Mouse (Mus musculus) C2C12 (cell line): ENCODE measurements at regions not wholly inside any gene's neighbourhood (a gene's known extent, or its start where the extent isn't known, plus 50 kb on each side); places are given as distances from the start of the nearest gene placed in this dataset.
A peak's percentile ranks its signal among the peaks of the same experiment; 100 is the strongest.

Experiments used
- H3K27me3 ChIP-seq: one replicate; pipeline ENCODE4 v1.6.1; 2011; ENCODE audit not compliant: control insufficient read depth, insufficient read depth, insufficient read length
- H3K36me3 ChIP-seq: one replicate; pipeline ENCODE4 v1.6.1; 2011; ENCODE audit not compliant: control insufficient read depth, insufficient read depth
- H3K4me3 ChIP-seq: one replicate; pipeline ENCODE4 v1.5.1; 2011; ENCODE audit warnings: mild to moderate bottlenecking, control low read depth; ENCODE audit not compliant: poor library complexity, insufficient read depth, severe bottlenecking
- H3K79me2 ChIP-seq: one replicate; pipeline ENCODE4 v1.6.1; 2011; ENCODE audit not compliant: control insufficient read depth, insufficient read depth
- H3K79me3 ChIP-seq: one replicate; pipeline ENCODE4 v1.6.1; 2011; ENCODE audit warnings: low read depth, control low read depth
- H3ac ChIP-seq: one replicate; pipeline ENCODE3; 2011; ENCODE audit warnings: low read depth; ENCODE audit not compliant: control insufficient read depth, insufficient read length
- CEBPB ChIP-seq: IDR thresholded peaks from one replicate; pipeline ENCODE4 v1.6.1; 2011; ENCODE audit warnings: low read depth, mild to moderate bottlenecking, control low read depth, moderate library complexity
- CTCF ChIP-seq: IDR thresholded peaks from one replicate; pipeline ENCODE4 v1.5.1; 2011; ENCODE audit not compliant: control insufficient read depth, insufficient read depth, insufficient read length
- FOSL1 ChIP-seq: IDR thresholded peaks from one replicate; pipeline ENCODE4 v1.8.0; 2011; ENCODE audit warnings: mild to moderate bottlenecking, low read length; ENCODE audit not compliant: poor library complexity, insufficient read depth, severe bottlenecking
- MAX ChIP-seq: IDR thresholded peaks from one replicate; pipeline ENCODE4 v1.6.1; 2011; ENCODE audit warnings: mild to moderate bottlenecking, control low read depth
- MYOD1 ChIP-seq: IDR thresholded peaks from one replicate; pipeline ENCODE4 v1.6.1; 2011; ENCODE audit warnings: low read depth; ENCODE audit not compliant: control insufficient read depth, insufficient read length
- MYOG ChIP-seq: IDR thresholded peaks from one replicate; pipeline ENCODE4 v1.6.1; 2011; ENCODE audit not compliant: control insufficient read depth, insufficient read length; ENCODE audit errors: extremely low read depth
- USF1 ChIP-seq: IDR thresholded peaks from one replicate; pipeline ENCODE4 v1.6.1; 2011; ENCODE audit warnings: low read depth, mild to moderate bottlenecking, control low read depth, moderate library complexity

DNA sequence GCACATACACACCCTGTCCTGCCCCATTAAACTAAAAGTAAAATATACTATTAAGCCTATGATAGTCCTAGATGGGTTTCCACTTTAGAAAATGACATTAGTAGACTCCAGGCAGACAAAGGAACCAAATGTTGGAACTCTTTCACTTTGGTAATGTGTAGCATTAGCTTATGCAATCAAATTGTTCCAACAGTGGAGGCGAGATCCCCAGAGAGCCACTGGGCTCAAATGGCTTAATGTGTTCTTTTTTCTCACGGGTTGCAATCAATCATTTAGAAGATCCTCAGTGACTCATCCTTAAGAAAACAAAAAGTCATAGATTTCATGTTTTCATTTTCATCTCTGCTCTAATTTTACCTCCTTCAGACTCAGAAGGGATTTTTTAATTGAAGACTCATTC lies 102.0 kb upstream of the Ednra start:
- H3K27me3 ChIP-seq: no peaks in the 10 kb centered on the region
- no peaks in the 10 kb centered on the region for H3K79me3 ChIP-seq
- no peak overlapping the region for H3K4me3 ChIP-seq
- H3K79me2 ChIP-seq: no peaks in the 10 kb centered on the region
- no peaks in the 10 kb centered on the region for H3K36me3 ChIP-seq
- H3ac ChIP-seq: no peak overlapping the region
- TF ChIP-seq MYOD1: peak; percentile 14
- TF ChIP-seq CEBPB: peak; percentile 36
- TF ChIP-seq MAX: no peak

DNA sequence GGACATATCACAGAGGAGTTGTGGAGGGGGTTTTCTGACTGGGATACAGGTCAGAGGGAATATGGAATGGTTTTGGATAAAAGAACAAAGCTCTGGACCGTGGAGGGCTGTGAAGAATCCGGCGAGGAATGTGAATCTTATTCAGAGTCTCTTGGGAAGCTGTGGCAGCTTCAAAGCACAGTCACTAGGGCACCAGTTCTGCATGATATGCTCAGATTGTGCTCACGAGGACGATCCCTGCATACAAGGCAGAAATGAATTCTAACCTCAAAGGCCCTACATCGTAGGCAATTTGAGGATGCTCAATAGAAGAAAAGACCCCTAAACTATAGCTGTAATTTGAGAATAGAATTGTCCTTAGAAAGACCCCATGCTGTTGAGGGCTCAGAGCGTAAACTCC lies 103.8 kb upstream of the Ednra start:
- no peaks in the 10 kb centered on the region for H3K36me3 ChIP-seq
- H3ac ChIP-seq: no peak overlapping the region
- no peak overlapping the region for H3K4me3 ChIP-seq
- H3K79me2 ChIP-seq: no peaks in the 10 kb centered on the region
- no peaks in the 10 kb centered on the region for H3K79me3 ChIP-seq
- no peaks in the 10 kb centered on the region for H3K27me3 ChIP-seq
- TF ChIP-seq MYOD1 (no peak), MAX (no peak), CTCF (no peak), MYOG (no peak), USF1 (no peak), CEBPB (no peak), FOSL1 (no peak)

DNA sequence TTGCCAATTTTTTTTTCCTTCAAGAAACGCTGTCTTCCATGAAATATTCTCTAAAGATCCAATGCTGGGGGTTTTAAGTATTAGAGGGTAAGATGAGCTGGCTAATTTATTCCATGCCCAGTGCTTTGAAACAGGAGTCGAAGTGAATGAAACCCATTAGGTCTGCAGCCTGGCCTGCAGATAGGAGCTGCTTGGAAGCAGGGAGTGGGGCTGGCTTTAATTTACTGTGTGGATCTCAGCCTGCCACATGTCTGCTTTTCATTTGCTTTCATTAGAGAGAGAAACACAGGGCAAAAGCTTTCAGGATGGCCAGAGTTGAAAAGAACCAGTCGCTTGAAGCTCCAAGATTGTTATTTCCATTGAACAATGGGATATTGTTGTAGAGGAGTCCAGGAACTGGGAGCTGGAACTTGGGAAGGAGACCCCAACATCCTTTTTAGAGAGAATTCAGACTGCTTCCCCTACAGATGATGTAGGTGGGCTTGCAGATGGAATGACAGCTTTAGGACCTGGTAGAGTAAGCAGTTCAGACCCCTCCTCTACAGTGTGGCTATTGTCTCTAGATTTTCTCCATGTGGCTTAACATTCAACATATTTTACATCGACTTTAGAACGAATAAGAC lies 105.0 kb upstream of the Ednra start:
- TF ChIP-seq USF1: no peak
- no peak for TF ChIP-seq MYOG
- TF ChIP-seq MAX: no peak
- TF ChIP-seq MYOD1: no peak
- no peak for TF ChIP-seq FOSL1
- no peak for TF ChIP-seq CEBPB
- TF ChIP-seq CTCF: no peak
- H3K79me2 ChIP-seq: no peaks in the 10 kb centered on the region
- H3K36me3 ChIP-seq: no peaks in the 10 kb centered on the region
- H3K27me3 ChIP-seq: no peaks in the 10 kb centered on the region
- H3K4me3 ChIP-seq: no peak overlapping the region
- no peaks in the 10 kb centered on the region for H3K79me3 ChIP-seq
- H3ac ChIP-seq: no peak overlapping the region

DNA sequence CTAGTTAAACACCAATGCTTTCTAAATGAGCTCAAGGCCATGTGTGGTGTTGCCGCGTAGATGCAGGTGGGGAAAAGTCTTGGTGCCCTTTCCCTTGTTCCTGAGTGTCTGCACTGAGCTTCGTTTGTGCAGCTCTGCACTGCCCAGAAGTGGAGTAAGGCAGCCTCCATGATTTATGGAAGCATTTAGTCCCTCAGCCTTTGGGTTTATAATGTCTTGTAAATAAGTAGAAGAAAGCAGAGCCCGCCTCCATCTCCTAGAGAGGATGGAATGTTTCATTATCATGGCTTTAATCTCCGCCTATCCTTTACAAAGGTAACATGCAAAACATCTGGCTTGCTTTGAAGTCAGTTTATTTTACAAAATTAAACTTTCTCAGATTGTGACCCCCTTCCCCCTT lies 105.5 kb upstream of the Ednra start:
- Histone ChIP-seq H3K79me2 (no peaks in the 10 kb centered on the region), H3K4me3 (no peak overlapping the region), H3K36me3 (no peaks in the 10 kb centered on the region), H3ac (no peak overlapping the region), H3K79me3 (no peaks in the 10 kb centered on the region), H3K27me3 (no peaks in the 10 kb centered on the region)
- no peak for TF ChIP-seq MYOD1
- TF ChIP-seq FOSL1: no peak
- no peak for TF ChIP-seq MYOG
- TF ChIP-seq USF1: no peak
- TF ChIP-seq CEBPB: no peak

DNA sequence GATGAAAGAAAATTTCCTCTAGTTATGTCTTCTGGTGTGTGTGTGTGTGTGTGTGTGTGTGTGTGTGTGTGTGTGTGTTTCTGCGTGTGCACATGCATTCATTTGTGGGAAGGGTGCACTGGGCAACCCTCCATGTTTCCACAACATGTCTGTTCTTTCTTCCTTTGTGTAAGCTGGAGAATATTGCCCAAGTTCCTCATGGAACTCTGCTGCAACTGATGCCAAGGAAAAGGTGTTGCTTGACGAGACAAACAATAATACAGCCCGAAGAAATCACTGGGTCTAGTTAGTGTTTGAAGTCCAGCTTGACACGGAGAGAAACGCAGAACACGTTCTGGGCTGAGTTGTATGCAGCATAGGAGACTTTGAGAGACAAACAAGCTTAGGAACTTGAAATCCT lies 110.0 kb upstream of the Ednra start:
- no peaks in the 10 kb centered on the region for H3K79me2 ChIP-seq
- no peaks in the 10 kb centered on the region for H3K79me3 ChIP-seq

DNA sequence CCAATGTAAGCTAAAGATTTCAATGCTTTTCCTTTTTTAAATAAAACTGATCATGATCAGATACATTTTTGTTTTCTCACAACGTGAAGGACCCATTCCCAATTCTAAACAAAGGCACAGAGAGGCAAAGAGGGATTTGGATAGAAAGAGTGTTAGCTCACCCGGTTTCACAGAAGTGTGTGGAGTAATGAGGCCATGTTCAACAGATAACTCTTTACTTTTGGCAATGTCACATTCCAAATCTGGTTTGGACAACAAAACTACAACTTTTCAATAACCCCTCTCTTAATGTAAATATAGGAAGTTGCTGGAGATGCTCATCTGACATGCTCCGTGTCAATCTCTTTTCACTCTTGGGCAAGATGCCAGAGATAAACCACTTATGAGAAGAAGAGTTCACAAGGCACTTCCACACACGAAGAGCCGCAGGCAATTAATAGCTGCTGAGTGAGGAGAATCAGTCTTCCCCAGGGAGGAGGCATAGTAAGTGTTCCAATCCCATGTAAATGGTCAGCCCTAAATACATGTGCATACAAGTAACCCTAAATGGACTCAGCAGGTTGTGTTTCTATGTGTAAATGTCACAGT lies 112.7 kb upstream of the Ednra start:
- Histone ChIP-seq H3K36me3 (no peaks in the 10 kb centered on the region), H3ac (no peak overlapping the region), H3K79me3 (no peaks in the 10 kb centered on the region), H3K79me2 (no peaks in the 10 kb centered on the region), H3K4me3 (no peak overlapping the region), H3K27me3 (no peaks in the 10 kb centered on the region)
- TF ChIP-seq MYOD1: no peak
- no peak for TF ChIP-seq CTCF
- no peak for TF ChIP-seq CEBPB

More for the DNA sequence above, 110.0 kb upstream of the Ednra start:
- Histone ChIP-seq H3K27me3 (no peaks in the 10 kb centered on the region), H3K36me3 (no peaks in the 10 kb centered on the region), H3ac (no peak overlapping the region), H3K4me3 (no peak overlapping the region)
- TF ChIP-seq MYOG (no peak), FOSL1 (no peak), USF1 (no peak), CEBPB (no peak), MAX (no peak), MYOD1 (no peak), CTCF (no peak)
